Mouse (Mus musculus) megakaryocyte, embryonic 14.5 days (primary cell): ENCODE results near the gene Tmem245.

Experiments
- FLI1 ChIP-seq: IDR thresholded peaks from 2 replicates; pipeline ENCODE4 v1.6.1; 2012; ENCODE audit warnings: low read length, inconsistent platforms, mixed read lengths
- GATA1 ChIP-seq: IDR thresholded peaks from 3 replicates; pipeline ENCODE4 v1.6.1; 2012; ENCODE audit warnings: mixed read lengths, low read length, inconsistent platforms, borderline replicate concordance

- TF ChIP-seq GATA1 (no peak), FLI1 (no peak)
Measured at GRCm38 (mm10) chr4:56894196-56894595, 53.0 kb downstream of the Tmem245 start.
